Comparison of ENCODE assay signal across 8 mouse cellular contexts in the genomic region with DNA sequence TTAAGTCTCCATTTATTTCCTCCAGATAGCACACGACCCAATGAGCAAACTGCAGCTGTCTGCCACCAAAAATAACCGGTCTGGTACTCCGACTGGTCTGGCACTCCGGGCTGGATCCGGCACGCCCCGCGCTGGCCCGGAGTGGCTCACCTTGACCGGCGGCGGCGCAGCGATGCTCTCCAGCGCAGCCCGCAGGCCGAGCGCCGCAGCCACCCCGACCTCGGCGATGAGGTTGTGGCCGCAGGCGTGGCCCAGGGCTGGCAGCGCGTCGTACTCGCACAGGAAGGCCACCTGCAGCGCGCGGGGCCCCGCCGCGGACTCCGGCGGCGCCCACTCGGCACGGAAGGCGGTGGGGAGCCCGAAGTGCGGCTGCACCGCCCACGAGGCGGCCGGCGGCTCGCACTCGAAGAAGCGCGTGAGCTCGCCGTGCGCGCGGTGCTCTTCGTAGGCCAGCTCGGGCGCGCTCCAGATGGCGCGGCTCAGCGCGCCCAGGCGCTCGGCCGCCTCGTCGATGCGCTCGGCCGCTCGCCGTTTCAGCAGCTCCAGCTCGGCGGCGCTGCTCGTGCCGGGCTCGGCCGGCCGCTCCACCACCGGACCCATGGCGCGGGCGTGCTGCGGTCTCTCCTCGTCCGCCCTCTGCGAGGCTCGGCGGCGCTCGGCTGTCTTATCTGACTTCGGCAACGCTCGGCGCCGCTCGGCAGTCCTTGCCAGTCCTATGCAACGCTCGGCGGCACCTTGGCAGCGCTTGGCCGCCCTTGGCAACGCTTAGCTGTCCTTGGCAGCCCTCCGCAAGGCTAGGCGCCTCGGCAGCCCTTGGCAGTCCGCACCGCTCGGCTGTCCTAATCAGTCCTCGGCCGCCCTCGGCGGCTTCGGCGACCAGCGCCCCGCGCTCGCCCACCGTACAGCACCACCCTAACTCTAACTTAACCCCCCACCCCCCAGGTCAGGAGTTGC. TPM values are rescaled to one million over a fixed set of nuclear protein-coding genes. Genes with fewer than 3 reads are reported as not detected.
DNase-seq lines count a peak whose midpoint lies in the region; ATAC-seq and TF ChIP-seq lines count a peak whose summit lies in the region.

No protein-coding gene starts in this region.

- H3K9me3 ChIP-seq in hindbrain, embryonic 16.5 days (ENCODE audit: control insufficient read depth, low read length) = no peaks in the 10 kb centered on the region

- DNase-seq in WW6 (ENCODE audit: low read depth, low spot score) = peak; percentile 65
- DNase-seq in embryo, embryonic 10 days (ENCODE audit: low spot score) = peak; percentile 87
- peak; percentile 95 for DNase-seq in gastrocnemius, adult 2 months
- DNase-seq in left cerebral cortex, adult 18-20 months (ENCODE audit: low spot score in 2 of 2) = peak; percentile 76 to 87
- DNase-seq in lung, postnatal 36 days = peak; percentile 89
- peak; percentile 88 for DNase-seq in right cerebral cortex, adult 18-20 months
- DNase-seq in urinary bladder, adult 18-20 months (ENCODE audit: low spot score in 2 of 2) = peak; percentile 75 to 77

- H3K4me3 ChIP-seq in gastrocnemius, adult 2 months = peak overlapping the region; percentile 76
- peak overlapping the region; percentile 76 for H3K4me3 ChIP-seq in hindbrain, embryonic 16.5 days (ENCODE audit: low read length)

- peak; percentile 97 for ATAC-seq in hindbrain, embryonic 16.5 days

- TF ChIP-seq CTCF in gastrocnemius, adult 2 months (IDR thresholded peaks at IDR 0.05) = peak; percentile 50

- peak overlapping the region; percentile 95 for H3K27ac ChIP-seq in gastrocnemius, adult 2 months
- peak overlapping the region; percentile 96 for H3K27ac ChIP-seq in hindbrain, embryonic 16.5 days (ENCODE audit: low read depth, low read length)

- under 1% methylated on average over 85 of the region's 123 CpGs for WGBS in hindbrain, embryonic 16.5 days

- peak overlapping the region; percentile 79 for H3K9ac ChIP-seq in hindbrain, embryonic 16.5 days (ENCODE audit: low read depth, low read length)

- H3K36me3 ChIP-seq in hindbrain, embryonic 16.5 days (ENCODE audit: control insufficient read depth, insufficient read depth, low read length) = no peaks in the 10 kb centered on the region

- intact Hi-C loops in gastrocnemius, adult 2 months (cut with DNase I) = loop anchor here (5.0 kb wide), 1 partner anchor 37 kb away; no protein-coding TSS in a partner anchor

- peaks cover 4% of the 10 kb centered on the region for H3K4me1 ChIP-seq in hindbrain, embryonic 16.5 days (ENCODE audit: control insufficient read depth, insufficient read depth, low read depth, low read length)

- peak overlapping the region; percentile 87 for H3K4me2 ChIP-seq in hindbrain, embryonic 16.5 days (ENCODE audit: low read length)

- H3K27me3 ChIP-seq in hindbrain, embryonic 16.5 days (replicated peaks; ENCODE audit: control insufficient read depth, insufficient read depth, low read length) = no peaks in the 10 kb centered on the region

RNA-seq across cellular contexts. Expression of a gene that starts 0.5 kb away (rescaled TPM):
- 10 to 100 TPM; 36.2 to 52.3 TPM for total RNA-seq in gastrocnemius, adult 2 months (2021)
- polyA plus RNA-seq in hindbrain, embryonic 16.5 days (2015; fragmentation: Nextera tagmentation; extraction: Ambion mirVana) = 1.9 and 2.0 TPM in 2 replicates
- 1 to 10 TPM; 5.5 to 6.0 TPM for total RNA-seq in left cerebral cortex, adult 18-20 months (2021)

RNA-seq across cellular contexts. Expression of a gene that starts 19.7 kb away (rescaled TPM):
- total RNA-seq in gastrocnemius, adult 2 months (2021) = not detected
- 74.5 and 79.2 TPM in 2 replicates for polyA plus RNA-seq in hindbrain, embryonic 16.5 days (2015; fragmentation: Nextera tagmentation; extraction: Ambion mirVana)
- 10 to 100 TPM; 22.8 to 24.9 TPM for total RNA-seq in left cerebral cortex, adult 18-20 months (2021)

RNA-seq across cellular contexts. Expression of a gene that starts 56.7 kb away (rescaled TPM):
- under 1 TPM; 0.20 to 0.38 TPM for total RNA-seq in gastrocnemius, adult 2 months (2021)
- 0.25 and 0.32 TPM in 2 replicates for polyA plus RNA-seq in hindbrain, embryonic 16.5 days (2015; fragmentation: Nextera tagmentation; extraction: Ambion mirVana)
- total RNA-seq in left cerebral cortex, adult 18-20 months (2021) = under 1 TPM in 1 of 2 experiments, not detected in 1; 0.14 TPM

Comparison
In these comparisons a context has a peak if more than half of its experiments do, and no peak if none do; other contexts are left out.
1. Peak in every context shown above with its lines: DNase-seq, ATAC-seq, H3K4me3 ChIP-seq and H3K27ac ChIP-seq.
2. RNA of a gene that starts 0.5 kb away (total RNA-seq): 36.2 to 52.3 TPM in gastrocnemius, adult 2 months; 5.5 to 6.0 TPM in left cerebral cortex, adult 18-20 months; every median in the first group is over 4 times any median in the second.
3. RNA of a gene that starts 19.7 kb away (total RNA-seq): 22.8 to 24.9 TPM in left cerebral cortex, adult 18-20 months; not detected in gastrocnemius, adult 2 months; every median in the first group is over 10 times any median in the second.